Mouse (Mus musculus) cerebellum, adult 2 months (tissue): ENCODE data around the gene 1700017D01Rik.

ENCODE experiments used
- CTCF ChIP-seq: fragments of 200-500 bp; IDR thresholded peaks from 2 replicates; pipeline ENCODE4 v1.5.1; 2011; ENCODE audit warnings: low read depth, mild to moderate bottlenecking, control low read depth, low read length, moderate library complexity, borderline replicate concordance; ENCODE audit not compliant: insufficient read depth
- POLR2A ChIP-seq: fragments of 200-500 bp; IDR thresholded peaks from 2 replicates; pipeline ENCODE4 v1.6.1; 2011; ENCODE audit warnings: low read length, control low read depth, borderline replicate concordance; ENCODE audit not compliant: insufficient read depth

DNA sequence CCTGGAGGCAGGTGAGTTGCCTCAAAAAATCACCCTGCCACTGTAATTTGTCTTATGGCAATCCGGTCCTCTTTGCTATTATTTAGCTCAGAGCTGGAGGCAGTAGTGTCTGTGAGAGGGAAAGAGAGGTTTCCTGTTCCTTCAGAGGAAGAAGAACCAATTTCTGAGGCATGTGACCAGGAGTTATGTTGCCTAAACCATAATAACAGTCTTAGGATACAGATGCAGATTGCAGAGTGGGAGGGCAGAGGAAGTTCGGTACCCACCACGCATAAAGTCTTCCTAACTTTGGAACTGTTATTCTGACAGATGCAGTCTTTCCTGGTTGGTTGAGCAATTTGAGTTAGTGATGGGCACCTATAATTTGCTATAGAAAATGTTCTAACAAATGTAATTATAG is 32.3 kb downstream of the 1700017D01Rik start:
- TF ChIP-seq POLR2A (no peak), CTCF (no peak)
